Mouse (Mus musculus): ENCODE results near the gene Tbc1d10a.
"Not testable (repeated sequence)": the region's sequence is repeated elsewhere in the genome, so short reads cannot be mapped to it uniquely, and the experiment has no call there.

The Tbc1d10a gene

GRCm38 (mm10) chr11:4184251-4184952, 2.2 kb upstream of the Tbc1d10a start:
- DNase-seq (ENCODE audit: low read depth): peak; percentile 35

GRCm38 (mm10) chr11:4185480-4185879, 1.1 kb upstream of the Tbc1d10a start:
- DNase-seq (ENCODE audit: low read depth): not testable (repeated sequence)

DNA sequence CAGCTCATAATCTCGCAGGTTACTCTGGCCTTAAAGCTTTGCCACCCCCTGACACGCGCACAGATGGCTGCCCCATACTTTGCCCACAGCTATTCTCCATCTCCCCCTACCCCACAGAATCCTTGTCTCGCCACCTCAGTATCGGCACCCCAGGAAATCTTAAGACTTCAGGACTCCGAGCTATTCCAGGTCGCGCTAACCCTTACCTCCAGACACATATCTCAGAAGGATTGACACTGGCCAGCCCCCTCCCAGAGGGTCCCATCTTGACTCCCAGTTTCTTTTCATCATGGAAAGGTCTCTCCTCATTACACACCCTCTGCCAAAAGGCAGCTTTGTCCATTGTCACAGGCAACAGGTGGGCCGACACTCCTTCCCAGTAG, 720 bp downstream of the Tbc1d10a start:
- DNase-seq (ENCODE audit: low read depth): no peak

GRCm38 (mm10) chr11:4189182-4189581, 2.6 kb downstream of the Tbc1d10a start:
- DNase-seq (ENCODE audit: low read depth): no peak

- no peak for DNase-seq (ENCODE audit: low read depth)
Observed at GRCm38 (mm10) chr11:4190677-4191076, 4.1 kb downstream of the Tbc1d10a start.

GRCm38 (mm10) chr11:4192757-4193156, 6.2 kb downstream of the Tbc1d10a start:
- no peak for DNase-seq (ENCODE audit: low read depth)

DNA sequence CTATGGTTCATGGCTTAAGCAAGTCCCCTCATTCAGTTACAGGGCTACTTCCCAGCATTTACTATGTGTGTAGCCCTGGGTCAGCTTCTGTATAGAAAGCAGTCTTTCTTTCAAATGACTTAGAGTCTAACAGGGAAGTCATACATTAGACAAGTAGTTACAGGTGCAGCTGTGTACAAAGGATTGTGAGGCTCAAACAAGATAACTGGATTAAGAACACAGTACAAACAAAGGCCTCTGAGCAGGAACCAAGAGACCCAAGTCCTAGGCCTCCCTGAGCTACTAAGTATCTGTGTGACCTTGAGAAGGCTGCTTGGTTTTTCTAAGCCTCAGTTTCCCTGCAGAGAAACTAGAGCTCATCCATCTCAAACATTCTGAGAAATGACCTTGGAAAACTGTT, 6.8 kb downstream of the Tbc1d10a start:
- DNase-seq (ENCODE audit: low read depth): no peak

DNA sequence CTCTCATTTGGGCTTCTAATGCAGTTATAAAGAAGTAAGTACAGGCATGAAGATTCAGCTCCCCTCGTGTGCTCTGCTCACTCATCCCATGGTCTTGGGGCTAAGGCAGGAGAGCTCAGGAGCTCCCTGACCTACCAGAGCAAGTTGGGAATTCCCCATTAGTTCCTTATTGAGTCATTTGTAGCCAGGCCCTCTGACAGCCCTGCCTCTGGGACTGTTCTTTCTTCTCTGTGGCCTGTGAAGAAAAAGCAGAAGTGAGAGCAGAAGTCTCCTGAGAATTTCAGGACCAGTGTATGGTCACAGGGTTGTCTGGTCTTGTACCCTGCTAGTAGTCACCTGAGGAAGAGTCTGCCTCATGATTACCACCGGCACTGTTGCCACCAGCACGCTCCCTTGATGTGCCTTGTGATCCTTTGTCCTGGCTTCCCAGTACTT, 9.0 kb downstream of the Tbc1d10a start:
- no peak for DNase-seq (ENCODE audit: low read depth)

GRCm38 (mm10) chr11:4196636-4197035, 10.0 kb downstream of the Tbc1d10a start:
- no peak for DNase-seq (ENCODE audit: low read depth)

GRCm38 (mm10) chr11:4197691-4198090, 11.1 kb downstream of the Tbc1d10a start:
- DNase-seq (ENCODE audit: low read depth): no peak

- DNase-seq (ENCODE audit: low read depth): peak; percentile 44
Observed at GRCm38 (mm10) chr11:4201981-4202700, 15.6 kb downstream of the Tbc1d10a start.

- peak; percentile 75 for DNase-seq (ENCODE audit: low read depth)
Observed at GRCm38 (mm10) chr11:4202995-4203704, 16.6 kb downstream of the Tbc1d10a start.

DNA sequence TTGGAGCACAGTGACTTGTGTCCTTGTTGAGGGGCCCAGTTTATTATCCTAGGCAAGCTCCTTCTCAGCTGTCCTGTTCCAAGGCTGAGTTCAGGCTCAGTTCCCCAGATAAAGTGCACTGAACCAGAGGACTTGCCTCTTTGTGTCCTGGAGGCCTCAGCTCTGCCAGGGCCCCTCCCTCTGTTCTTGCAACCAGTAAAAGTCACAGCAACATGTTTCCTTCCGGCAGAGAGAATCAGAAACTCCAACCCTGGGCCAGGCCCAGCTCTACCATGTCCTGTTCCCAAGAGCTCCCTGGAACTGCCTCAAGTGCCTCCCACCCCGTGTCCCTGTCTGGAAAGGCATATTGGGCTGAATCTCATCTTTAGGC, 17.1 kb downstream of the Tbc1d10a start:
- peak; percentile 72 for DNase-seq (ENCODE audit: low read depth)

GRCm38 (mm10) chr11:4205097-4205655, 18.6 kb downstream of the Tbc1d10a start:
- no peak for DNase-seq (ENCODE audit: low read depth)

DNA sequence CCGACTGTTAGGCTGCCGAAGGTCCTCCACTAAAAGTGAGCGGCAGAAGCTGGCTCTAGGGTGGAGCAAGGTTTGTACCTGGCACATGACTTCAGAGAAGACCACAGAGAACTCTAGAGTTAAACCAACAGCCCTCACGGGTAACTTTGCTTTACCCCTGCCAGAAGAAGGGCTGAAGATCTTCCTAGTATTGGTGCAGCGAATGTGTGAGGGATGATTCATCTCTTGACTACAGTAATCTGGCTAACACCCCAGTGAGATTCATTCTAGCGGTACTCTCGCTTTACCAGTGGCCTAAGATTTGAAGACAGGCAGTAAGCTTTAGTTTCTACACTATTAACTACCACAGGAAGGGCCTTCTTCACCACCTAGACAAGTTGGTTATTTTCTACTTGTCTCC, 19.4 kb downstream of the Tbc1d10a start:
- peak; percentile 58 for DNase-seq (ENCODE audit: low read depth)

- peak; percentile 79 for DNase-seq (ENCODE audit: low read depth)
Observed at GRCm38 (mm10) chr11:4206563-4206962, 20.0 kb downstream of the Tbc1d10a start.

GRCm38 (mm10) chr11:4207655-4208054, 21.1 kb downstream of the Tbc1d10a start:
- no peak for DNase-seq (ENCODE audit: low read depth)

GRCm38 (mm10) chr11:4209556-4209955, 23.0 kb downstream of the Tbc1d10a start:
- no peak for DNase-seq (ENCODE audit: low read depth)

DNA sequence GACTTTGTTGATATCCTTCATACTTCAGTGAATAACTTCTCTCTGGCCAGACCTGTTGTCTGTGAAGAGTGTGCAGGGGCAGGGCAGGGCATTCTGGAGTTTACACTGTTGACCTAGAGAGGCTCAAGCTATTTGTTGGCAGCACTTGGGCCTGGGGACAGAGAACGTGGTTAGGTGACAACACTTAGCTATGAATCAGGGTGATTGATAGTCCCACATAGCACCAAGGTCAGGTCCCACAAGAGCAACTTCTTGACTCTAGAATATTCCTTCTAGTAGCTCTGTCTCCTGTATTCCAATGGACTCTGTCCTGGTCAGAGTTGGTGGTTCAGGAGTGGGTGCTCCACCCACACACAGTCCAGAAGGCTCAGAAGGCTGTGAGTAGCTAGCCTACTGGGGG, 24.2 kb downstream of the Tbc1d10a start:
- no peak for DNase-seq (ENCODE audit: low read depth)

GRCm38 (mm10) chr11:4213107-4213506, 26.5 kb downstream of the Tbc1d10a start:
- no peak for DNase-seq (ENCODE audit: low read depth)

GRCm38 (mm10) chr11:4214572-4214971, 28.0 kb downstream of the Tbc1d10a start:
- DNase-seq (ENCODE audit: low read depth): no peak

DNA sequence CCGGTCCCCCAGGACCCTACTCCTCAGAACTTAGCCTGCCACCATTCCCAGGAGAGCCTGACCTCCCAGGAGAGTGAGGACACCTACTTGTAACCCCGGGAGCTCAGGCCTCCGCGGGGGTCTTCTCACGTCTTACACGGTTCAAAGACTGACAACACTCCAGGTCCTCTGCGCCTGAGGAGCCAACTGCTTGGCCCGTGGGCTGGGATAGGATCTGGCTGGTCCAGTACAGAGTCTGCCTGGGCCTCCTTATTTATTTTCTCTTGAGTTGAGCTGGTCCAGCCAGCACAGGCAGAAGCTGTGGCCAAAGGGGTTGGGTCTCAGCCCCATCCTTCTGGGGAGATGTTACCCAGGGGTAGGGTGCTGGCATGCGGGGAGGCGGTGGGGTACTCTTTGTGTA, 28.5 kb downstream of the Tbc1d10a start:
- no peak for DNase-seq (ENCODE audit: low read depth)

Data from naive thymus-derived CD4-positive, alpha-beta T cell, adult 2 months (primary cell).